Mouse (Mus musculus) monocyte, adult 5-6 weeks (primary cell): ENCODE results near the gene Fbxw27. TPM values are rescaled to one million over a fixed set of nuclear protein-coding genes. Genes with fewer than 3 reads are reported as not detected.
"Not testable (repeated sequence)": the region's sequence is repeated elsewhere in the genome, so short reads cannot be mapped to it uniquely, and the experiment has no call there.

ENCODE experiments used
- ATAC-seq: fragments of 153-309, 156-312 bp; replicated peaks from 2 replicates; pipeline ENCODE4 v1.8.0; 2017; ENCODE audit warnings: mild to moderate bottlenecking; ENCODE audit not compliant: low TSS enrichment, insufficient number of reproducible peaks, severe bottlenecking, poor library complexity, low FRiP score
- total RNA-seq: library from RNA; stranded (forward); fragments of 200-1000, 200-491, 200-594 nt; gene quantifications from 3 replicates; pipeline ENCODE4 v1.2.3, GENCODE M21; 2017

The Fbxw27 gene
- not detected in 3 replicates for total RNA-seq

- not testable (repeated sequence) for ATAC-seq
These were observed at the start of gene Fbxw27 for GRCm38 (mm10) chr9:109790570-109790969. Fbxw27 (minus strand) TSS chr9:109790670.

DNA sequence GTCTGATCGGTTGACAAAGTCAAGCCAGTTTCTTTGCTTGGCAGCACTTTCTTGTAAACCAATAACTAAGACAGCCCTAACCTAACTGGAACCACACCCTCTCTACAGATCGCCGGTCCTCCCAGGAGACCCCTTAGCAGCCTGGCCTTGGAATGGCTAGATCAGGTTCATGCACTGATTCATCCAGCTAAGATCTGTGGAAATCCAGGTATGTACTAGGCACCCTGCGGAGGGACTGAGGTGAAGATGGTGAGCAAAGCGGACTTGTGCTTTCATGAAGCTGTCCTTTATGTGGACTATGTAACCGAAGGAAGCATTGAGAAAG, 42.6 kb upstream of the Fbxw27 start:
- ATAC-seq: no peak

DNA sequence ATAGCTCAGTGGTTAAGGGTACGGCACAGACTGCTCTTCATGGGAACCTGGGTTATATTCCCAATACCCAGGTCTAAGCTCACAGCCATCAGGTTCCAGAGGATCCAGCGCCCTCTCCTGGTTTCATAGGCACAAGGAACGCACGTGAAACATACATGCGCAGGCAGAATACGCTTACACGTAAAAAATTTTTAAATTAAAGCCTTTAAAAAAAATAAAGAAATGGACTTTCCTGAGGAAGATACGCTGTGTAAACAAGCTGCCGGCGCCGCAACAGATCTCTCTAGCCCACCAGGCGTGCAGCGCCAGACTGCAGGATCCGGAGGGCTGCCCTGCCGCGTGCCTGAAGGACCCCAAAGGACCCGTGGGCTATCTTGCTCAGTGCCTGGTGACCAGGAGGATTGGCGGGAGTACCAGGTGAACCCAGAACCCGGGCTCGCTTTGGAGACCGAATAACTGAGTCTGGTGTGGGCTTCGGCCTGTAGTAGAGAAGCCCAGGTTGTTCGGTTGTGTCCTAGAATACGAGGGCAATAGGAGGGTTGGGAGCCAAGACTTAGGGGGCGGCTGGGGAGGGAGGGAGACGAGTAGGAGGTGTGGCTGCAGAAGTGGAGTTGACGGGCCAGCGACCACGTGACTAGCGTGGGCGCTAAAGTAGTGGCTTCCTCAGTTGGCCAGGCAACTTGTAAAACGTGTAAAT, 42.1 kb upstream of the Fbxw27 start, which contains the start of gene Nme6:
Gene Nme6, plus strand, starts transcription at position 359 of the 697 bp plus-strand sequence.
- ATAC-seq: peak; percentile 94

DNA sequence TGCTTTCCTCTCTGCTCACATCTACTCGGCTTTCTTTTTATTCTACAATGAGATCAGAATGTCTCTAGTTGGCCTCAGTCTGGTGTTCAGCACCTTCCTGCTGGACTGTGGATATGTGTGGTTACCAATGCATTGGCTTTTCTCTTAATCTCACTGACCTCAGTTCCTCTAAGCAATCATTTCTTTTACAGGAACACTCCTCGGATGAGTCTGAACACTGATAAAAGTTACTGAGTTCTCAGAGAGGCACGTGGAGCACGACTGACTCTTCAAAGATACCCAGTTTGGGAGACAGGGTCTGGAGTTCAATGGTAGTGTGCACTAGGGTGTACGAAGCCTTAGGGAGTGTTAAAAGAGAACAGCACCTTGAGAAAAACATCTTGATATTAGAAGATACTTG, 35.7 kb upstream of the Fbxw27 start:
- no peak for ATAC-seq

- no peak for ATAC-seq
These were observed 35.3 kb upstream of the Fbxw27 start for GRCm38 (mm10) chr9:109825739-109826138.

DNA sequence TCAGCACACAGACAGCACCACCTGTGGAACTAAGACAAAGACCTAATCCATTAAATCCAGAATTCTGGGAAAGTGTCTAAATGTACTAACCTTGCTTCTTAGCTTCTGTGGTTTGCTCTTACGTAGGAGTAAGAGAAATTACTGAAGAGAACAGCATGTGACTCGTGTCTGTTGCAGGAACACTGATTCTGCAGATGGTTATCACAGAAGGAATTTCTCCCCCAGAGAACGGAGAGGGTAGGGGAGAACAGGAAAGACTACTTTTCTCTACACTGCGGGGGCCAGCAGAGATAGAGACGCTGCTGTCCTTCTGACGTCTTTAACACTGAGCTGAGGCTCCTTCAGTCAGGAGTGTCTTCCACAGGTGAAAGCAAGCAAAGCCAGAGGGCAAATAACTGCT, 25.9 kb upstream of the Fbxw27 start:
- ATAC-seq: no peak

DNA sequence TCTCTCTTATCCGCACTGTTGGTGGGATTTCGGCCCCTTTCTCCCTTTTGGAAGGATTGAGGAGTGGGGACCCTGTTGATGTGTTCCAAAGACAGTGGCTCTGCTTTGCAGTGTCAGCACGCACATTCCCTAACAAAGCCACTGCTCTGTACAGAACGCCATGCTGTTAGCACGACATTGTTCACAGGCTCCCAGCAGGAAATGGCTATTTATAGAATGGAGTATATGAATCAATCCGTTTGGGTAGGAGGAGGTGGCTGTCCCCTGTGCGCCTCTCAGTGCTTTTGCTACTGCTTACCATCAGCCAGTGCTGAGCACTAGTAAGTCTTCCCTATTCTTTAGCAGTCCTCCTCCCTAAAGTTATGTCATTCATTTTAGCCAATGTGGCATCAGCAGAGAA, 23.0 kb upstream of the Fbxw27 start:
- ATAC-seq: no peak

DNA sequence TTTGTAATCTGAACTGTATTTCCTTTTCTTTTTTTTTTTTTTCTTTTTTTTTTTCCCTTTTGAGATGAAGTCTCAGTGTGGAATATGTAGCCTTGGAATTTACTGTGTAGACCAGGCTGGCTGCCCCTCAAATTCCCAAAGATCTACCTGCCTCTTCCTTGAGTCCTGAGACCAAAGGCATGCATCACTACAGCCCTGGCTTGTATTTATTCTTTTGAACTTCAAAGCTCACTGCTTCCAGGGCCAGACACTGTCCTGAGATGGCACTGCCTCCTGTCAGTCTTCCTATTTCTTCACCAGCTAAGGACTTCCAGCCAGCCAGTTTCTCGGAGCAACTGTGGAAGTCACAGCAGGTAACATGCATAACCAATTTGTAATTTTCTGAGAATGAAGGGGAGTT, 21.5 kb upstream of the Fbxw27 start, which contains the start of gene Spink8:
Gene Spink8, plus strand, starts transcription at position 301 of the 400 bp plus-strand sequence.
- ATAC-seq: no peak

- ATAC-seq: no peak
These were observed 17.4 kb upstream of the Fbxw27 start for GRCm38 (mm10) chr9:109807898-109808297.

GRCm38 (mm10) chr9:109806695-109807293, 16.3 kb upstream of the Fbxw27 start:
- no peak for ATAC-seq

DNA sequence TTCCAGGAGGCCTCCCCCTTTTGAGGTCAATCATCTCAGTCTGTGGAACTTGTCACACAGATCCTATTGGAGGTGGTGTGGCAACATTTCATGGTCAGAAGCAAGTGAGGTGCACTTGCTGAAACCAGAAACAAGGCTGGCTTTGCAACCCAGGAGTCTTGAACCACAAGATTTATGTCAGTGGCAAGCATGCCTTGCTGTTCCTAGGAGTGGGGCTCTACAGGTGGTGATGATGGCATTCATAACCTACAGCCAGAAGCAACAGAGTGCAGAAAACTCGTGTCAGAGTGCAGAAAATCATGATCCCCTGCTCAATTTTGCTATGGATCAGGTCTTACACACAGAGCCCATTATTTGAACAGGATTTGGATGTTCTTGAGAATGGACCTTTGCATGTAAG, 15.8 kb upstream of the Fbxw27 start:
- no peak for ATAC-seq

DNA sequence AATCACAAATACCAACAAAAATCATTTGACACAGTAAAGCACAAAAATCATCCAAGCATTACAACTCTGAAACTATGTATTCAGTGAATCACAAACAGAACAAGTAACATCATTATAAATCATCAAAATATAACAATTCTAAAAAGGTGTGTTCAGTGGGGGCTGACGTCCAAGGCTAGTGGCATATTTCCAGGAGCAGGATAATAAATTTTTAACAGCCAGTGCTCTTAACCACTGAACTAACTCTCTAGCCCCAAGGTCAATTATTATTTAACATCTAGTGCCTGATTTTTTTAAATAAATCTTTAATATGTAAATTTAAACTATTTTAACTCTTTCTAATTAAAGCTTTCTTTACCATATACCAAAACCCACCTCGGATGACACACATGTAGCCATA, 15.1 kb upstream of the Fbxw27 start:
- not testable (repeated sequence) for ATAC-seq

DNA sequence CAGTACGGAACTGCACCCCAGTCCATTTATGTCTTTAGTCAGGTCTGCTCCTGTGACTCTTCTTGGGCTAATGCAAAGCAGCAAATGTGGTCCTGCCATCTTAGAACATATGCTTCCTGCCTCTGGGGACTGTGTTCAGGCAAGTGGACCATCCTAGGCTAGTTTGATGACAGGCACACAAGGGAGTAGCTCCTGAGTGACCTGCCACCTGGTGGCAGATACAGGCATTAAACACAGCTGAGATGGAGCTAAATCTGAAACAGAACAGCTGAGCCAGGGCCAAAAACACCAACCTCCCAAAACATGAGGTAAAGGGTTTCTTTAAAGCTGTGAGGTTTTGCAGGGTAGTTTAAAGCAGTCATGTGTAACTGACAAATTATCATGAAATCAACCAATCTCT, 7.6 kb upstream of the Fbxw27 start:
- no peak for ATAC-seq

DNA sequence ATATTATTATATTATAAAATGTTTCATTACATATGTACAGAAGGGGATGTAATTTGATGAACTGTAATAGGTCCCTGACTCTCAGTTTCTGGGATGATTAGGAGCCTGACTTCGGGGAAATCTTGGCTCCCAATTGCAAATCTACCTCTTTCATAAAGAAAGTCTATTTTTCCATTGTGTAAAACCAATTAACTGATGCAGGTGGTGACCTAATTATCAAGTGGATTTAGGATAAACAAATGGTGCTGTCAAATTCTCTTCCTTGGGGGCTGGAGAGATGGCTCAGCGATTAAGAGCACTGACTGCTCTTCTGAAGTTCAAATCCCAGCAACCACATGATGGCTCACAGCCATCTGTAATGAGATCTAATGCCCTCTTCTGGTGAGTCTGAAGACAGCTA, 5.3 kb upstream of the Fbxw27 start:
- no peak for ATAC-seq

DNA sequence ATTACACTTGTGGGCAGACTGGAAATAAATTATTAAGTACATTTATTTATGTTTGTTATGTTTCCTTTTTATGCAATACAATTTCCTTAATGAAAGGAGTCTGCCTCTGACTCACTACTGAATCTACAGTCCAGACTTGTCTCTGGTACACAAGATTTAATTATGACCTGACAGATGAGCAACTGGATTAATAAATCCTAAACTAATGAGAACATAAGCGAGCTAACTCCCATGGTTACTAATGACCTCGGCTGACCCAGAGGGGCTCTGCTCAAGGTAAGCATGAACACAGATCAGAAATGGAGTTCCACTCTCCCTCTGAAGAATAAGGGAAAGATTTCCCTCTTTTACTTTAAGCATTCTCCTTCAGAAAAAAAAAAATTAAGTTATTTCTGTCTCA, 4.8 kb upstream of the Fbxw27 start:
- no peak for ATAC-seq

DNA sequence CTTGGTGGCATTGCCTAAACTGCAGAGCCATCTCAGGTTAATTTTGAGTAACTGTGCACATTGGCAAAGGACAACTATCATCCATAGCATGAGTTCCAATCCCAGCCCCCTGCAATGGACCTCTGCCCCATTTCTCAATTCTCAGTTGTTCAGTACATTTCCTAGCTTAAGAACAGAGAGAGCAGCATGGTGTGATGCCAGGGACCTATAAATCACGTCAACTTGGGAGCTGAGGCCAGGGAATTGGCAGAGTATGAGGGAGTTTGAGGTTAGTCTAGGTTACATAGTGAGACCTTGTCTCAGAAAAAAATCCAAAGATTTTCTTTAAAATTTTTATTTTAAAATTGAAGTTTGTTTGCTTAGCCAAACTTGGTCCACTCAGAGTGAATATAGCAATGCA, 23.6 kb downstream of the Fbxw27 start:
- ATAC-seq: not testable (repeated sequence)

DNA sequence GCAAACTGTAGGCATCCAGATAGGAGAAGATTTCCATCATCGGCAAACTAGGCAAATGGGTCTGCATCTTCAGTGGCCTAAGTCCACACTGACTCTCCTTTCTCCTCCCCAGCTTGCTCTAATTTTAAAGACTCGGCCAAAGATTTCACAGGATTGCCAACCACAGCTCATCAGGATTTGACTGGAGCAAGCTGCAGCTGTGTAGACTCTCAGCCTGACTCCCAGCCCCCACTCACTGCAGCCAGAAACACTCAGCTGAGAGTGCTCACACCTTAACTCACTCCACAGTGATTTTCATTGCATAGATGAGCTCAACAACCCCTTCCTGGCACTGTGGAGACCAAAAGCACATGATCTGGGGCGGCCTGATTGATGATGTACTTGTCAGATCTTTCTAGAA, 44.5 kb downstream of the Fbxw27 start, which contains the start of gene Fbxw26:
Gene Fbxw26, minus strand, starts transcription at position 101 of the 400 bp plus-strand sequence.
- ATAC-seq: not testable (repeated sequence)
